Mouse (Mus musculus) G1E-ER4 (cell line): ENCODE results near the gene Hist1h4f. TPM values are rescaled to one million over a fixed set of nuclear protein-coding genes. Genes with fewer than 3 reads are reported as not detected.
"Not testable (repeated sequence)": the region's sequence is repeated elsewhere in the genome, so short reads cannot be mapped to it uniquely, and the experiment has no call there.

Experiments used
- GATA1 ChIP-seq: IDR thresholded peaks from one replicate; pipeline ENCODE4 v1.8.0; 2012; ENCODE audit warnings: low read length, inconsistent platforms
- polyA plus RNA-seq: library from polyadenylated mRNA; stranded (reverse); fragments of >175 nt; gene quantifications from 2 replicates; pipeline ENCODE4 v1.2.3, GENCODE M21; 2012

The Hist1h4f gene
- polyA plus RNA-seq, 1 experiment = 20.6 TPM

- TF ChIP-seq GATA1 = not testable (repeated sequence)
Measured at GRCm38 (mm10) chr13:23535137-23536075, 16.0 kb downstream of the Hist1h4f start, which contains the start of gene Hist1h3g. Gene Hist1h3g (plus strand): TSS chr13:23535422.

- no peak for TF ChIP-seq GATA1
Measured at GRCm38 (mm10) chr13:23534368-23535131, 16.9 kb downstream of the Hist1h4f start.

DNA sequence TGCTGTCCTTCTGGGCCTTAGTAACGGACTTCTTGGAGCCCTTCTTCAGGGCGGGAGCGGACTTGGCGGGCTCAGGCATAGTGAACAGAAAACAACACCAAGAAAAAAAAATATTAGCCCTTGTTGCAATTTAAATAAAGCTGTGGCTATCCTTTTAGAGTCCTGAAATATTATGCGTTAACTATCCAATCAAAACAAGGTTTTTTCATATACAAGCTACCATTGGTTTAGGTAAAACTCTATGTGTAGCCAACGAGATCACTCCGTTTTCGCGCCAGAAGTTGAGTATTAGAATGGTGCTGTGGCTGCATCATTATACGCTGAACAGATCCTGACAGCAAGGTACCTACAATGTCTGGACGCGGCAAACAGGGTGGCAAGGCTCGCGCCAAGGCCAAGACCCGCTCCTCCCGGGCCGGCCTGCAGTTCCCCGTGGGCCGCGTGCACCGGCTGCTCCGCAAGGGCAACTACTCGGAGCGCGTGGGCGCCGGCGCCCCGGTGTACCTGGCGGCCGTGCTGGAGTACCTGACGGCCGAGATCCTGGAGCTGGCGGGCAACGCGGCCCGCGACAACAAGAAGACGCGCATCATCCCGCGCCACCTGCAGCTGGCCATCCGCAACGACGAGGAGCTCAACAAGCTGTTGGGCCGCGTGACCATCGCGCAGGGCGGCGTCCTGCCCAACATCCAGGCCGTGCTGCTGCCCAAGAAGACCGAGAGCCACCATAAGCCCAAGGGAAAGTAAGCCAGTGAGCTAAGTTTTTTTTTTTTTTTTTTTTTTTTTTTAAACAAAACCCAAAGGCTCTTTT lies 17.7 kb downstream of the Hist1h4f start, which contains the start of gene Hist1h2af:
TSS of gene Hist1h2af (plus strand) at position 347 of the 808 bp plus-strand sequence.
- TF ChIP-seq GATA1 = not testable (repeated sequence)

DNA sequence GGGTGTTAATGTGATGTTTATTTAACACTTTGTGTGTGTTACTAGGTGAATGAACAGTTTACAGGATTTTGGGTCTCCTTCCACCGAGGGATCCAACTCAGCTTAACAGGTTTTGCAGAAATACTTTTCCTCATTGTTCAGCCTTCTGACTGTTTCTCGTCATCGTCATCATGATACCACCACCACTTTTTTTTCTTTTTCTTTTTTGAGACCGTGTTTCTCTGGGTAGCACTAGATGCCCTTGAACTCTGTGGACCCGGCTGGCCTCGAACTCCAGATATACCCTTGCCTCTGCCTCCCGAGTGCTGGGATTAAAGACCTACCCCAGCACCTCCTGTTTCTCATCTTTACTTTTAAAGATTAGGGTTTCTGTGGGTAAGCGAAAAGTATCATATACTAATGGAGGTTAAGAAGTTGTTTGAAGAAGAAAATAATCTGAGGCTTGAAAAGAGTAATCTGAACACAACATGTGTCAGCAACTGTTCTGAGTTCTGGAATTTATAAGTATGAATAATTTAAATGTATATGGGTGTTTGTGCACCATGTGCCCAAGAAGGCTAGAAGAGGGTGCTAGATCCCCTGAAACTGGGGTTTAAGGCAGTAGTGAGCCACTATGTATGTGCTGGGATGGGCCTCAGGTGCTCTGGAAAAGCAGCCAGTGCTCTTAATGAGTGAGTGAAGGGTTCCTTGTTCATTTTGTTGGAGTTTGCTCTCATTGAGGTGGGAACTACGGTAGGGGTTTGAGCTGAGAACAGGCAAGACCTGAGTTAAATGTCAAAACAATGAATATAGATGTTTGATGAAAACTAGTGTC lies 19.0 kb downstream of the Hist1h4f start:
- no peak for TF ChIP-seq GATA1

GRCm38 (mm10) chr13:23530901-23531875 lies 20.3 kb downstream of the Hist1h4f start, which contains the start of gene Hist1h4h:
Gene Hist1h4h (plus strand): TSS chr13:23531050.
- TF ChIP-seq GATA1 = no peak

DNA sequence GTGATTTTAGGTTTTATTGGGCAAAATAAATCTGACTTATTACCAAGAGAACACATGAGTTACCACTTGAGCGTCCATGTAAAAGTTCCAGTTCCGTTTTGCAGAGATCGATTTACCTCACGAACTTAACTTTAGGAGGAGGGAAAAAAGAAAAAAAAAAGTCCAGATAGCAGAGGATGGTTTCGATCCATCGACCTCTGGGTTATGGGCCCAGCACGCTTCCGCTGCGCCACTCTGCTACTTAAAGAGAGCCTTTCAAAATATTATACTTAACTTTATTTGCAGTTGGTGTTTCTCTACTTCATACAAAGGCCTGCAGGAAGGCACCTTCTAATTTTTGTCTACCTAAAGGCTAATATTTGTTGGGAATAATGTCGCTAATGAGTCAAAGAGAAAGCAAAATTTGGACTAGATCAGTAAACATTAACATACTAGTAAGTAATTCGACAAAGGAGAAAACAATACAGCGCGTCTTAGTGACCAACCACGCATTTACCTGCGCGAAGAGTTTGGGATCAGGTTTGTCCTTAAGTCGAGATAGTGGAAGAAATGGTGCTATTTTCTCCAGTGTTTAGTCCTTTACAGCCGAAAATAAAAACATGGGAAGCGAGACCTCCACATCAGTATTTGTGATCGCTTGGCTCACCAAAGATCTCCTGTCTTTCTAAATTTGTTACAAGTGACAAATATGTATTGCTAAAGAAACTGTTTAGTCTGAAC lies 21.1 kb downstream of the Hist1h4f start:
- no peak for TF ChIP-seq GATA1

- TF ChIP-seq GATA1 = no peak
Measured at GRCm38 (mm10) chr13:23529480-23530165, 21.8 kb downstream of the Hist1h4f start.

DNA sequence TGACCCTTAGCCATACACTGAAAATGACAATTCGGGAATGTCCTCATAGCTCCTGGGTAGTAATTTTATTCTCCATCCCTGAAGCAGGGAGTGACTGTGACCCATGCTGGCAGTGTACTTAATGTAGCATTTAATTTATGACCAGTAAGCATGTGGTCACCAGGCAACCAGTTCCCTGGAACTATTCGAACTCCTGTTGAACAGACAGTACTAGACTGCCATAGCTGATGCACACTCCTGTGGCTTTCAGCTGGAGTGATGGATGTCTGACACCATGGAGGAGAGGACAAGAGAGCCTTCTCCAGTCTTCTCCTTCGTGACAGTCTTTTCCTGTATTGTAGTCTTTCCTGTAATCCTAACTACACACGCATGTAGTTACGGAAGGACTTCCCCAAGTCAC lies 22.4 kb downstream of the Hist1h4f start:
- TF ChIP-seq GATA1 = no peak

GRCm38 (mm10) chr13:23526312-23526711 lies 25.1 kb downstream of the Hist1h4f start:
- TF ChIP-seq GATA1 = no peak

- TF ChIP-seq GATA1 = no peak
Measured at GRCm38 (mm10) chr13:23525901-23526300, 25.5 kb downstream of the Hist1h4f start.

GRCm38 (mm10) chr13:23524654-23525053 lies 26.8 kb downstream of the Hist1h4f start:
- no peak for TF ChIP-seq GATA1

DNA sequence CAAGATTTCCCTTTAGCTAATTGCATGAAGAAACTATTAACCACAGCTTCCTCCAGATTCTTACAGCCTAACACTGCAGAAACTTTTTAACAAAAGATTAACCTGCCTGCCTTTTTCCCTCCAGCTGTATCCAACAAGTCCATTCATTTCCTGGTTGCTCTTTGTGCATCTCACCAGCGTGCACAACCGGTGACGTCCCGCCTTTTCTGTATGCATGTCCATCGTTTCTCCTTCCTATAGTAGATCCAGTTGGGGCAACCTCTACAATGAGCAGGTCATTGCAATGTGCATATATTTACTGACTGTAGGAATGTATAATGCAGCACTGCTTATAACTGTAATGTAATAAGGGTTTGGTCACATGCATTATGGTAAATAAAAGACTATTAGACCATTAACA lies 27.5 kb downstream of the Hist1h4f start:
- TF ChIP-seq GATA1 = no peak
